Mouse (Mus musculus) layer of hippocampus, adult 11-12 months (tissue): ENCODE results near the gene Mylip.

Experiments
- DNase-seq: peaks from one replicate; pipeline ENCODE4 v3.0.0; 2022; ENCODE audit warnings: low spot score

Mylip gene

GRCm38 (mm10) chr13:45429239-45429638 is 39.7 kb downstream of the Mylip start:
- DNase-seq: no peak

- DNase-seq: no peak
Measured at GRCm38 (mm10) chr13:45437134-45437533, 47.6 kb downstream of the Mylip start.

- DNase-seq: no peak
Measured at GRCm38 (mm10) chr13:45438853-45439252, 49.3 kb downstream of the Mylip start.

- no peak for DNase-seq
Measured at GRCm38 (mm10) chr13:45440226-45440625, 50.7 kb downstream of the Mylip start.

GRCm38 (mm10) chr13:45442451-45442850 is 52.9 kb downstream of the Mylip start:
- DNase-seq: no peak

GRCm38 (mm10) chr13:45442918-45443535 is 53.5 kb downstream of the Mylip start:
- no peak for DNase-seq

GRCm38 (mm10) chr13:45444220-45444619 is 54.7 kb downstream of the Mylip start:
- DNase-seq: no peak

- no peak for DNase-seq
Measured at GRCm38 (mm10) chr13:45444652-45445051, 55.1 kb downstream of the Mylip start.

- no peak for DNase-seq
Measured at GRCm38 (mm10) chr13:45446636-45447035, 57.1 kb downstream of the Mylip start.

- no peak for DNase-seq
Measured at GRCm38 (mm10) chr13:45452437-45452836, 62.9 kb downstream of the Mylip start.

- DNase-seq: no peak
Measured at GRCm38 (mm10) chr13:45453033-45453432, 63.5 kb downstream of the Mylip start.

GRCm38 (mm10) chr13:45454044-45454443 is 64.5 kb downstream of the Mylip start:
- no peak for DNase-seq

GRCm38 (mm10) chr13:45454641-45455040 is 65.1 kb downstream of the Mylip start:
- DNase-seq: no peak

- DNase-seq: no peak
Measured at GRCm38 (mm10) chr13:45455108-45455861, 65.7 kb downstream of the Mylip start.

GRCm38 (mm10) chr13:45455862-45456192 is 66.3 kb downstream of the Mylip start:
- DNase-seq: no peak

GRCm38 (mm10) chr13:45457459-45457858 is 67.9 kb downstream of the Mylip start:
- no peak for DNase-seq

GRCm38 (mm10) chr13:45460177-45460576 is 70.6 kb downstream of the Mylip start:
- no peak for DNase-seq

GRCm38 (mm10) chr13:45461370-45461958 is 71.9 kb downstream of the Mylip start:
- no peak for DNase-seq
